Mouse (Mus musculus): ENCODE measurements around the gene Klb. TPM values are rescaled to one million over a fixed set of nuclear protein-coding genes. Genes with fewer than 3 reads are reported as not detected.
"Not testable (repeated sequence)": the region's sequence is repeated elsewhere in the genome, so short reads cannot be mapped to it uniquely, and the experiment has no call there.

Gene Klb
- 0.13 and 0.18 TPM in 2 replicates for polyA plus RNA-seq (2015; fragmentation: Nextera tagmentation; extraction: Ambion mirVana)

DNA sequence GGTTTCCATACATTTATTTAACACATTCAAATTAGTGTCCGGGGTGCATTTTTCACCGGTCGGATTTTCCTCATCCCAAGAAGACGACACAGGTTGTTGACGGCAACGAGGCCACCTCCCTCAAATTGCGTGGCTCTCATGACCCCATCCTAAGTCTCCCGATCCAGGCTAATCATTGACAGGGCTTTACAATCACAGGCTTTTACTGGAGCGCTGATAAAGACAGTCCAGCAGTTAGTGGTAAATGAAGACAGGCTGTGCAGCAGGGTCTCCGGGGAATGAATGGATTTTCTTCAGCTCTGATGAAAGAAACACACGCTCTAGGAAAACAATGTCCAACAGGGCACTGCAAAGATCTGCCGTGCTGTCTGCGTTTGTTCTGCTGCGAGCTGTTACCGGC lies at the start of gene Klb:
Gene Klb (plus strand): TSS at position 147 of the 400 bp plus-strand sequence.
- H3K4me3 ChIP-seq = peak within 1 kb of the TSS; percentile 15

DNA sequence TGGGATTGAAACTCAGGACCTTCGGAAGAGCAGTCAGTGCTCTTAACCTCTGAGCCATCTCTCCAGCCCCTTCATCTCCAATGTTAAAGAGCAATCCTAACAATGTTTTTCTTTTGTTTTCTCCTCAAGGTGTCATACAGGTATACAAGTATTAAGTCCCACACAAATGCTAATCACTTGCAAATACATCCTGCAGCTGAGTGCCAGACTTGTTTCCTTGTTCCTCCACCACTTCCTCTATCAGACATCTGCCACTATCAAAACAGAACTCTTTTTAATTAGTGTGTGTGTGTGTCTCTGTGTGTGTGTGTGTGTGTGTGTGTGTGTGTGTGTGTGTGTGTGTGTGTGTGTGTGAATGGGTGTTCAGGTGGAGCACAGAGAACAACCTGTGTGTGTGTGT lies 48.5 kb upstream of the Klb start:
- 93% methylated on average over 1 of the region's 1 CpGs for WGBS
- H3K4me1 ChIP-seq (replicated peaks); H3K9ac ChIP-seq; H3K4me3 ChIP-seq; H3K9me3 ChIP-seq; H3K27ac ChIP-seq (replicated peaks); ATAC-seq (ENCODE audit: low read depth); H3K4me2 ChIP-seq; H3K27me3 ChIP-seq: not testable (repeated sequence)
- peaks cover 23% of the 10 kb centered on the region for H3K36me3 ChIP-seq

More for the DNA sequence above, at the start of gene Klb:
- ATAC-seq (ENCODE audit: low read depth) = no peak
- H3K36me3 ChIP-seq = no peaks in the 10 kb centered on the region
- WGBS = 18% methylated on average over 15 of the region's 15 CpGs
- H3K9ac ChIP-seq = peak within 1 kb of the TSS; percentile 23
- H3K27me3 ChIP-seq = peaks cover 5% of the 10 kb centered on the region
- H3K9me3 ChIP-seq = no peaks in the 10 kb centered on the region
- H3K4me1 ChIP-seq (replicated peaks) = peaks cover 9% of the 10 kb centered on the region
- H3K4me2 ChIP-seq = peak within 1 kb of the TSS; percentile 46
- no peak within 1 kb of the TSS for H3K27ac ChIP-seq (replicated peaks)

DNA sequence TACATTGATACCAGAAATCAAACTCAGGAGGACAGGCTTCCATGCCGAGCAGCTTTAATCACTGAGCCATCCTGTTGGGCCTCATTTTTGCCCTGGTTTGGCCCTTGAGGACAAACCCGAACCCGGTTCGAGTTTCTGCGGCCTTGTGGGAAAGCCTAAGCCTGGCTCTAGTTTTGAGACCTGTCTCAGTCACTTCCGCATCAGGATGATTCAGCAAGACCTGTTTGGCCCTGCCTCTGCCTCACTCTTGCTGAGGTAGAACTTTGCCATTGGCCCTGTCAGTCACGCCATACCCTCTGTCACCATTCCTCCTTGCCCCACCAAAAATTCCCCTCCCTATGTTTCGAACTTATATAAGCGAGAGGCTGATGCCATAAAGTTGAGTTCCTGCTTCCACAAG lies 48.0 kb upstream of the Klb start:
- no peaks in the 10 kb centered on the region for H3K9me3 ChIP-seq
- H3K27me3 ChIP-seq = no peaks in the 10 kb centered on the region
- peaks cover 23% of the 10 kb centered on the region for H3K36me3 ChIP-seq
- no peak overlapping the region for H3K4me3 ChIP-seq
- H3K4me2 ChIP-seq = no peak overlapping the region
- WGBS = 96% methylated on average over 9 of the region's 9 CpGs
- H3K9ac ChIP-seq = no peak overlapping the region
- no peak overlapping the region for H3K27ac ChIP-seq (replicated peaks)
- no peak for ATAC-seq (ENCODE audit: low read depth)
- no peaks in the 10 kb centered on the region for H3K4me1 ChIP-seq (replicated peaks)

DNA sequence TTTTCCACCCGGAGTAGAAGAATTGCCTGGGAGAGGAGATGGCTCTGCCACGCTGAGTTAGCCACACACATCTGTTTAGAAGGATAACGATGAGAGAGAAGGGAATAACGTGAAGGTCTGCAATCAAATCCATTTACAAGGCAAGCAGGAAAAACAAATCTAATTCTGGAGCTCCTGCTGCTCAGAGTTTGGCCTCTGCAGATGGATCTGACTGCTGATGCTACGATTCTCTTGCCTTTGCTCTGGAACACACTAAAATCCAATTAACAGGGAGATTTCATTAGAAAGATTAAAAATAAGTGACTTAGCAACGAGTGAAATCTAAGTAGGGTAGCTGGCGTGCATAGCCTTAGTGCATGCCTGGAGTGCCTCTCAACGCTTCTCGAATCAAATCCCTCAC lies 42.6 kb upstream of the Klb start:
- H3K9ac ChIP-seq = no peak overlapping the region
- no peaks in the 10 kb centered on the region for H3K9me3 ChIP-seq
- H3K4me2 ChIP-seq = no peak overlapping the region
- 80% methylated on average over 9 of the region's 9 CpGs for WGBS
- peaks cover 27% of the 10 kb centered on the region for H3K36me3 ChIP-seq
- H3K27ac ChIP-seq (replicated peaks) = no peak overlapping the region
- no peaks in the 10 kb centered on the region for H3K27me3 ChIP-seq
- no peak for ATAC-seq (ENCODE audit: low read depth)
- H3K4me1 ChIP-seq (replicated peaks) = no peaks in the 10 kb centered on the region
- no peak overlapping the region for H3K4me3 ChIP-seq

DNA sequence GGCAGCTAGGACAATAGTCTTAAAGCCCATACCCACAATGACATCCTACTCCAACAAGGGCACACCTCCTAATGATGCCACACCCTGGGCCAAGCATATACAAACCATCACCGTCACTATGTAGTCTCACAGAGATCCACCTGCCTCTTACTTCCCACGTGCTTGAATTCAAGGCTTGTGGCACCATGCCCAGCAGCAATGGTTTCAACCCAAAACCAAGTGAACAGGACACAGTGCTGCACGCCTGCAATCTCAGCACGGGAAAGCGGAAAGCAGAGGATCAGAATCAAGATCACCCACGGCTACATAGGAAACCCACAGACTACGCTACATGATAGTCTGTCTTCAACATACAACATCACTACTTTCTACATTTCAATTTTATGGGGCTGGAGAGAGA lies 39.9 kb upstream of the Klb start:
- 93% methylated on average over 7 of the region's 7 CpGs for WGBS
- no peaks in the 10 kb centered on the region for H3K4me1 ChIP-seq (replicated peaks)
- no peaks in the 10 kb centered on the region for H3K9me3 ChIP-seq
- no peak overlapping the region for H3K4me3 ChIP-seq
- H3K27ac ChIP-seq (replicated peaks) = no peak overlapping the region
- no peak for ATAC-seq (ENCODE audit: low read depth)
- no peak overlapping the region for H3K4me2 ChIP-seq
- H3K9ac ChIP-seq = no peak overlapping the region
- peaks cover 46% of the 10 kb centered on the region for H3K36me3 ChIP-seq
- H3K27me3 ChIP-seq = no peaks in the 10 kb centered on the region

DNA sequence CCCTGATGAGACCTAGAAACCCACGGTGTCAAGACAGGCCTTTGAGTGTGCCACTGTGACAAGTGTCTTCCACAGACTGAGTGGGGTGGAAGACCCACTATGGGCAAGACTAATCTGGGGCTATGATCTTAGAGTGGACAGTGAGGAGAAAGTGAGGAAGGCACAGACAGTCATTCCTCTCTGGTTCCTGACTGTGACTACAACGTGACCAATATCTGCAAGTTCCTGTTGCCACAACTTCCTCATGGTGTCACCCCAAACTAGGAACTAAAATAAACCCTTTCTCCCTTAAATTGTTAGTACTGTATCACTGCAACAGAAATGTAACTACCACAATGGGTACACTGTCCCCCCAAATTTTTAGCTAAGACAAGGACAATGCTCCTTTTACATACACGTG lies 39.2 kb upstream of the Klb start:
- ATAC-seq (ENCODE audit: low read depth) = no peak

DNA sequence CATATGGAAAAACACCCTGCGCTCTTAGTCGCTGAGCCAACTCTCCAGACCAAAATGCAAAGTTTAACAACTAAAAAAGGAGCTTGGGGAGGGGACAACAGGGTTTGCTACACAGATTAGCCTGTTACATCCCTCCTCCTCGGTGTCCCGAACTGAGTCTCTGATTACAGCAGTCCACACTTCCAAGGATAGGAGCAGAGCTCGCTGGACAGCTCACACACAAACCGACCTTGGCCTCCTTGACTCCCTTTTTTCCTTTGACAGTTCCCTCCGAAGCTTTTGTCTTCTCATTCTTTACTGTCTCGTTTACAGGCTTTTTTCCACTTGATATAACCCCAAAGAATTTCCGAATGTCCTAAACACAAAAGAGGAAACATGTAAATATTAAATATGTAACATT lies 28.9 kb upstream of the Klb start:
- ATAC-seq (ENCODE audit: low read depth) = no peak
- H3K36me3 ChIP-seq = peaks cover 26% of the 10 kb centered on the region
- no peak overlapping the region for H3K4me2 ChIP-seq
- H3K4me3 ChIP-seq = no peak overlapping the region
- no peak overlapping the region for H3K27ac ChIP-seq (replicated peaks)
- no peaks in the 10 kb centered on the region for H3K9me3 ChIP-seq
- H3K27me3 ChIP-seq = no peaks in the 10 kb centered on the region
- no peaks in the 10 kb centered on the region for H3K4me1 ChIP-seq (replicated peaks)
- H3K9ac ChIP-seq = no peak overlapping the region
- 82% methylated on average over 9 of the region's 9 CpGs for WGBS

More for the DNA sequence above, 39.2 kb upstream of the Klb start:
- H3K27ac ChIP-seq (replicated peaks) = no peak overlapping the region
- H3K36me3 ChIP-seq = peaks cover 49% of the 10 kb centered on the region
- no peaks in the 10 kb centered on the region for H3K9me3 ChIP-seq
- no peaks in the 10 kb centered on the region for H3K27me3 ChIP-seq
- no peak overlapping the region for H3K4me2 ChIP-seq
- H3K9ac ChIP-seq = no peak overlapping the region
- no peak overlapping the region for H3K4me3 ChIP-seq
- no peaks in the 10 kb centered on the region for H3K4me1 ChIP-seq (replicated peaks)
- 96% methylated on average over 3 of the region's 3 CpGs for WGBS

DNA sequence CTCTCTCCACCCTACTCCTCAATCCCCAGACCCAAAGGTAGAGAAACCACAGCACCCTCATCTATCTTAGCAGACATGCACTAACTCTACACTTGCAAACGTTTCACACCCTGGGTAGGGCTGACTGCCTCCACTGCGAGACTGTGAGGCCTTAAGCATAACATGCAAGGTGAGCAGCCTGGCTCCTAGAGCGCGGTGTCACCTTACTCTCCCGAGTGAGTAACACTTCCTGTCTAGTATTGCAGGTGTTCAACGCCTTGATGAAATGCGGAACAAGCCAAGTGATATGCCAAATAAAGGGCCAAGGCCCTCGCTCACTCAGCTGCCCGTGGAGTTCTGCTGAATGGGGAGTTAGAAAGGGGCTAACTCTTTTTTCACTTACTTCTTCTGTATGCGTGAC lies 25.9 kb upstream of the Klb start:
- Histone ChIP-seq H3K4me1 (replicated peaks) (peaks cover 6% of the 10 kb centered on the region; the same call in 1 of the 2 replicates), H3K27ac (replicated peaks) (no peak overlapping the region), H3K4me2 (no peak overlapping the region), H3K4me3 (no peak overlapping the region), H3K27me3 (no peaks in the 10 kb centered on the region), H3K9ac (no peak overlapping the region), H3K9me3 (no peaks in the 10 kb centered on the region), H3K36me3 (peaks cover 16% of the 10 kb centered on the region)
- ATAC-seq (ENCODE audit: low read depth) = no peak
- WGBS = 85% methylated on average over 10 of the region's 10 CpGs

DNA sequence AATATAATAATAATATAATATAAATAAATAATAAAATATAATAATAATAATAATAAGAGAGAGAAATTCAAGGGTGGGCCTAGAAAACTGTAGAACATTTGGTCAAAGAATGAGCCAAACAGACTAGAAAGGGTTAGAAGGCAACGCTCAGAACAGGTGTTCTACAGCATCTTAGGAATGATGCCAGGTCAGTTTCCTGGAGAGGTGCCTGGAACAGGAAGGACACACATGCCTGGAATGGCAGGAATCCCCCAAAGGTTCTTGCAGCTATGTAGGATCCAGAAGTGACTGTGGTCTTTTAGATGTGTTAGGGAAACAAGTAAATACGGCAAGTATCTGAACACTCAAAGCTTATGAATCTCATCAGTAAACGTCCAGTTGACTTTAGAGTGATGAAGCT lies 23.8 kb upstream of the Klb start:
- Histone ChIP-seq H3K27ac (replicated peaks) (no peak overlapping the region), H3K9ac (no peak overlapping the region), H3K4me2 (no peak overlapping the region), H3K4me3 (no peak overlapping the region), H3K36me3 (peaks cover under 1% of the 10 kb centered on the region; the same call in 1 of the 2 replicates), H3K4me1 (replicated peaks) (peaks cover 6% of the 10 kb centered on the region; the same call in 1 of the 2 replicates), H3K9me3 (no peaks in the 10 kb centered on the region), H3K27me3 (no peaks in the 10 kb centered on the region)
- ATAC-seq (ENCODE audit: low read depth) = no peak
- 94% methylated on average over 3 of the region's 3 CpGs for WGBS

DNA sequence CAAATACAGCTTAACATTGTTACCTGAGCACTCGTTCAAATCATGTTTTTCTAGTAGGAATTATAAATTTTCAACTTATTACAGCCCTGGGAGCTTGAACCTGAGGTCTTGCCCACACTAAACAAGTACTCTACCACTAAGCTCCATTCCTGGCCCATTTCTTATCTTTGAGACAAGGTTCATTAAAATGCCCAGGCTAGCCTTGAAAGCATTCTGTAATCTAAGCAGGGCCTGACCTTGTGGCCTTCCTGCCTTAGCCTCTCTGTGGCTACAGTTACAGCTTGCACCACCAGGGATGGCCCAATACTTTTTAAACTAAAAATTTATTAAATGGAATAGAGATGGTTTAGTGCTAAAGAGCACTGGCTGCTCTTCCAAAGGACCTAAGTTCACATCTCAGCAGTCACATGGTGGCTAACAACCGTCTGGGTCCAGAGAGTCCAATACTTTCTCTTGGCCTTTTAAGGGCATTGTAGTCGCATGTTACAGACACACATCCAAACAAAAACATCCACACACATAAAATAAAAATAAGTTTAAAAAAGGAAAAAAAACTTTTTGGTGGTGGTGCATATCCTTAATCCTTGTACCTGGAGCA lies 23.3 kb upstream of the Klb start:
- Histone ChIP-seq H3K27ac (replicated peaks) (no peak overlapping the region), H3K4me3 (no peak overlapping the region), H3K4me2 (no peak overlapping the region), H3K36me3 (no peaks in the 10 kb centered on the region), H3K4me1 (replicated peaks) (peaks cover 6% of the 10 kb centered on the region; the same call in 1 of the 2 replicates), H3K27me3 (no peaks in the 10 kb centered on the region), H3K9ac (no peak overlapping the region), H3K9me3 (no peaks in the 10 kb centered on the region)
- WGBS = 94% methylated on average over 3 of the region's 3 CpGs
- no peak for ATAC-seq (ENCODE audit: low read depth)

DNA sequence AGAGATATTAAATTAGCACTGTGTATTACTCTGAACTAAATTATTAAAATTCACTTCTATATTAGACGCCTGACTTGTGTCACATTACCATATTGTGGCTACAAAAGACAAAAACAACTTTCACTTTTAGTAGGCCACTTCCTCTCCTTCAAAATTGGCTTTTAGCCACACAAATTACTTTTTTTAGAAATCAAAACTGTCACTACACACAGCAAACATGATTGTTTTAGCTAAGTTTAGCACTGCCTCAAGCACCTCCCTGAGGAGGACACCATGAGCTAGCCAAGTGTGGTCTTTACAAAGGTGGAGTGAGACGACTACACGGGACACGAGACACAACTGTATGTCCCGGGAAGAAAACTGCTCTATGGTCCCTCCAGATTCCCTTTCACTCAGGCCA lies 21.9 kb upstream of the Klb start:
- H3K27me3 ChIP-seq = no peaks in the 10 kb centered on the region
- no peak for ATAC-seq (ENCODE audit: low read depth)
- H3K27ac ChIP-seq (replicated peaks) = 0 out of 2 replicates have a peak overlapping the region, but pooled peaks have one; percentile 56
- no peak overlapping the region for H3K4me3 ChIP-seq
- peak overlapping the region; percentile 18; the same call in 1 of the 2 replicates for H3K4me2 ChIP-seq
- peaks cover 6% of the 10 kb centered on the region; the same call in 1 of the 2 replicates for H3K4me1 ChIP-seq (replicated peaks)
- no peaks in the 10 kb centered on the region for H3K9me3 ChIP-seq
- 0 out of 2 replicates have a peak overlapping the region, but pooled peaks have one; percentile 5 for H3K9ac ChIP-seq
- 44% methylated on average over 5 of the region's 5 CpGs for WGBS
- H3K36me3 ChIP-seq = no peaks in the 10 kb centered on the region

DNA sequence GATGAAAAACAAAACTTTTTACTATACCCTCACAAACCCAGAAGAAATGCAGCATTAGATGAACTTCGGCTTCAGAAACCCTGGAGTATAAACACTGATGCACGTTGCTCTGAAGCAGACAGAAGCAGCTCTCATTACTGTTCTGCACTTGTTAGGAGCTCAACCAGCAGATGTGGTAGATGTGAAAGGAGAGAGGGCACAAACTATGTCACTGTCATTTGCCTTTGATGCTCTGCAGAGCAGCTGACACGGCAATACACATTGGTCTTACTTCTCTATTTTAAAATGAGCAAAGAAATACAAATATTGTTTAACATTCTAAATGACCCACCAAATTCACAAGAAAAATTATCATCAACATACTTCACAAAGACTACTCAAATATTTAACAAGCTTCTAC lies 18.1 kb upstream of the Klb start:
- Histone ChIP-seq H3K4me1 (replicated peaks) (peaks cover 22% of the 10 kb centered on the region), H3K4me2 (no peak overlapping the region), H3K36me3 (no peaks in the 10 kb centered on the region), H3K9ac (no peak overlapping the region), H3K4me3 (no peak overlapping the region), H3K27ac (replicated peaks) (no peak overlapping the region), H3K9me3 (no peaks in the 10 kb centered on the region), H3K27me3 (no peaks in the 10 kb centered on the region)
- 85% methylated on average over 3 of the region's 3 CpGs for WGBS
- no peak for ATAC-seq (ENCODE audit: low read depth)

DNA sequence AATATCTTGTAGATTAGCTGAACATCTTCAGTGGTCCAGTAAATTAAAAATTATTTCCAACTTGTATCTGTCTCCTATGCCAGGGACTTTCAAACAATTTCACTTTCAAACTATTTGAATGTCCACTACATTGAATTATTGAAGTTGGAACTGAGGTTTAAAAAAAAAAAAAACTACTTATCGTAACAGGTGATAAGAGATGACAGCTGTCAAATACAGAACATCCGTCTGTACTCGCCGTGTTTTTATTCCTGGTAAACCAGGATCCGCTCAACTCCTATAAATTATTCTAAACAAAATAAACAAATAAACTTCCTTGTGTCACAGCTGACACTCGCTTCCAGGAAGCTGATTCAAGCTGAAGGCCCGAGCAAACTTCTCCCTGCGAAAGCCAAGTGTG lies 13.3 kb upstream of the Klb start:
- Histone ChIP-seq H3K27ac (replicated peaks) (peak overlapping the region; percentile 79; the same call in 1 of the 2 replicates), H3K36me3 (no peaks in the 10 kb centered on the region), H3K27me3 (no peaks in the 10 kb centered on the region), H3K4me1 (replicated peaks) (peaks cover 23% of the 10 kb centered on the region), H3K4me2 (peak overlapping the region; percentile 79), H3K9me3 (no peaks in the 10 kb centered on the region), H3K4me3 (peak overlapping the region; percentile 91), H3K9ac (peak overlapping the region; percentile 83)
- 11% methylated on average over 8 of the region's 8 CpGs for WGBS
- no peak for ATAC-seq (ENCODE audit: low read depth)

Measured in neural tube, embryonic 13.5 days (tissue).